Mouse (Mus musculus) forelimb bud, embryonic 11.5 days (tissue): ENCODE data around the gene Pla2g10.
"Not testable (repeated sequence)": the region's sequence is repeated elsewhere in the genome, so short reads cannot be mapped to it uniquely, and the experiment has no call there.

Experiments used
- DNase-seq: peaks from one replicate; pipeline ENCODE4 v3.0.0-alpha.2; 2012; ENCODE audit warnings: low read depth, low spot score

The Pla2g10 gene

DNA sequence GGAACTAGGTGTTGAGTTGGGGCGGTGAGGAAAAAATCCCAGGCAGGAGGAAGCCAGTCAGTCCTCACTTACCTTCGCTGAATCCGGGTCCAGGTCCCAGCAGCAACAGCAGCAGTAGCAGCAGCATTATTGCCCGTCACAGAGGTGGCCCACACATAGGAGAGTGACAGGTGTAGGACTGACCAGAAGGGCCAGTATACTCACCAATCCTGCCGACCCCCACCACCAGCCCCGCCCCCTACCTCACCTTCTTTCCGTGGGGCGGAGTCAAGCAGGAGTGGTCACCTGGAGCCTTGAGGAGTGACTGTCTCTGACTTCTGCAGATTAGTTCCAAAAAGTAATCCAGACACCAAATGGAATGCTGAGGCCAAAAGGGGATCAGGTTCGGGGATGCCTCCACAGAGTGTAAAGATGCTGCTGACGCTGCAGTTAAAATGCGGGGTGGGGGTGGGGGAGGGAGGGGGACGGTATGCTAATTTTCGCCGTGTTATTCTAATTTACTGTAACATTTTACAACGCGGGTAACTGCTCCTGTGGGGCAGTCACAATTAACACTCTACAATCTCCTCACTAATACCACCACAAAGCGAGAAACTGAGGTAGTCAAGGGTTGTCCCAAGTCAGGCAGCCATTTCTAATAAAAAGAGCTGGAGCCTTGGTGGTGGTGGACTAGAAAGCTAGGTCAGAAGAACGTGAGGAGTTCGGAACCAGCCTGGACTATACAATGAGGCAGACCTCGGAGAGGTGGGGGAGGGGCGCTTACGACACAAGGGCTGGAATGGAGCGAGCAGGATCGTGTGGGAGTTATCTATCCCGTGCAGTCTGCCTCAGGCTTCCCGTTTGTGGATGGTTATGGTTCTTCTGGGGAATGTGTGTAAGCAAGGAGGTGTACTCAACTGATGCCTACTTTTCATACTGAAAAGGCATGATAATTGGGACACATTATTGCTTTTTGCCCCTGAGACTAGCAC lies at the start of gene Pla2g10:
Gene Pla2g10, minus strand, starts transcription at position 699 of the 971 bp plus-strand sequence.
- no peak for DNase-seq

DNA sequence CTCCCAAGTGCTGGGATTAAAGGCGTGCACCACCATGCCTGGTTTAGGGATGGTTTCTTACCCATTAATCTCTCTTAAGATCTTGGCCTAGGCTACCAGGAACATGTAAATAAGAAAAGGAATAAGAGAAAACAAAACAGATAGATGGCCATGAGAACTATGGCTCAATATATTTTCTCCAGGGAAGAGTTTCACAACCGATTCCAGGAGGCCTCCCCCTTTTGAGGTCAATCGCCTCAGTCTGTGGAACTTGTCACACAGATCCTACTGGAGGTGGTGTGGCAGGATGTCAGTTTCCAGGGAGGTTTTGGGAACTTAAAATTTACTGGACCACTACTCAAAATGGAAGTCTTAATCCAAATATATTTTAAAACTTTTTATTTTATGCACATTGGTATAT lies 43.9 kb upstream of the Pla2g10 start:
- not testable (repeated sequence) for DNase-seq

DNA sequence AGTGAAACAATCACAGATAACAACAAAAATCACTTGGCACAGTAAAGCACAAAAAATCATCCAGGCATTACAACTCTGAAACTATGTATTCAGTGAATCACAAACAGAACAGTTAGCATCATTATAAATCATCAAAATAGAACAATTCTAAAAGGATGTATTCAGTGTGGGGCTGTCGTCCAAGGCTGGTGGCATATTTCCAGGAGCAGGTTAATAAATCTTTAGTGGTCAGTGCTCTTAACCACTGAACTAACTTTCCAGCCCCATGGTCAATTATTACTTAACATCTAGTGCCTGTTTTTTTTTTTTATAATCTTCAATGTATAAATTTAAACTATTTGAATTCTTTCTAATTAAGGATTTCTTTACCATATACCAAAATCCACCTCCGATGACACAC lies 43.2 kb upstream of the Pla2g10 start:
- not testable (repeated sequence) for DNase-seq

DNA sequence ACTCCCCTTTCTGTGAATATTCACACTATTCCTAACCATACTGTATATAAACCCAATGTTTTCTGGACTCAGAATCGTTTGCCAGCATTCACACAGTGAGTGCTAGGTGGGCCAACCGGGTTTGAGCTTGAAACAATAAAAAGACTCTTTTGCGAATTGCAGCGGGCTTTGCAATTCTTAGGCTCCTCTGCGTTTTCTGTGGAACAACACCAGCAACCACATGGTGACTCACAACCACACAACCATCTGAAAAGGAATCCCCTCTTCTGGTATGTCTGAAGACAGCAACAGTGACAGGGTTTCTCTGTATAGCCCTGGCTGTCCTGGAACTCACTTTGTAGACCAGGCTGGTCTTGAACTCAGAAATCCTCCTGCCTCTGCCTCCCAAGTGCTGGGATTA lies 41.3 kb upstream of the Pla2g10 start:
- DNase-seq, result not testable (repeated sequence)

DNA sequence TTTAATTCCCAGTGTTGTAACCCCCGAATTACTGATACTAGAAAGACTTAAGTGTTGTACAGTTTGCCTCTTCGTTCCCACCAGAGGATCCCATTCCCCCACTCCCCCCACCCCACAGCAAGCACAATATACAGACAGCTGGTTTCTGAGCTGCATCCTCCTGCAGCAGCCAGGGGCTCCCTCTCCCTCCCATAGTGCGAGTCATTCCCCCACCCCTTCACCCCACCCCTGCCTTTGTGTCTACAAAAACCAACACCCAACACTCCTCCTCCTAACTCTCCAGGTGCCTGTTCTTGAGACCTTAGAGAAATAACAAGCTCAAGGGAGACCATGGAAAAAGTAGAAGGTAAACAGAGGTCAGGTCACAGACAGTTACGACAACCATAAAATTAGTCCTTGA lies 40.8 kb upstream of the Pla2g10 start:
- DNase-seq, result not testable (repeated sequence)

DNA sequence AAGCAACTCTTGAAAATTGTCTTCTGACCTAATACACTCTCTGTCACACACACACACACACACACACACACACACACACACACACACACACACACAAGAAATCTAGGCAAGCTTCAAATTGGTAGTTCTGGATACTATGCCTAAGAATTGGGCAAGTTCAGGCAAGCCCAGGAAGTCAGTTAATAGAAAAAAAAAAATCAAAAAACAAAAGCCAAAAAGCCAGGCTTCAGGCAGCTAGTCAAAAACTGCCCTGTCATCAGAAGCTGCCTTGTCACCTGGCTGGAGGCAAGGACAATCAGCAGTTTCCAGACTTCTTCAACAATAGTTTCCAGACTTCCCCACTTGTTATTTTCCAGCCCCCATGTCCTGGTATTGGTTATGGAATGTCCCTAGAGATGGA lies 35.6 kb upstream of the Pla2g10 start:
- peak; percentile 2 for DNase-seq

DNA sequence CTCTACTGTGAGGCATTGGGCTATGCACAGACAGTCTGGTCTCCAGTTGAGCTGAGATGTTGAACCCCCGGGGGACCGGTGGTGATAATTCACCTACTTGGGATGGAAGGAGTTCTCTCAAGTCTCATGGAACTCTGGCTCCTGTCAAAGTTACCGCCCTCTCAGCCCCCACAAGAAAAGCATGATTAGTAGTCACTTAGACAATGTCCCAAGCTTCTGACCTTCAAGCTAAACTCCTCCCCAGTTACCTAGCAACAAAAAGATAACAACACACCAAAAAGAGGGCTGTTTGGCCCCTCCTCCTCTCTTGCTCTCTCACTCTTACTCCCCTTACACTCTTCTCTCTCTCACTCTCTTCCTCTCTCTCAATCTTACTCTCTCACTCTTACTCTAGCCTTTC lies 33.7 kb upstream of the Pla2g10 start:
- no peak for DNase-seq

DNA sequence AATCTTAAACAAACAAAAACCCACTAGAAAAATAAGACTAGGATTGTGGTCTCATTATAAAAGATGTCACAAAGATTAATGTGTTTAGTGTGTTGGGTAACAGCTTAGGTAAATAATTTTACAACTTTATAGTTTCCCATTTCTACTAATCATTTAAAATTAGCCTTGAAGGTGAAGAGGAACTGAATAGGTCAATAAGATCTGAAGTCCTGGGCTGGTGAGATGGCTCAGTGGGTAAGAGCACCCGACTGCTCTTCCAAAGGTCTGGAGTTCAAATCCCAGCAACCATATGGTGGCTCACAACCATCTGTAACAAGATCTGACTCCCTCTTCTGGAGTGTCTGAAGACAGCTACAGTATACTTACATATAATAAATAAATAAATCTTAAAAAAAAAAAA lies 32.0 kb upstream of the Pla2g10 start:
- not testable (repeated sequence) for DNase-seq

DNA sequence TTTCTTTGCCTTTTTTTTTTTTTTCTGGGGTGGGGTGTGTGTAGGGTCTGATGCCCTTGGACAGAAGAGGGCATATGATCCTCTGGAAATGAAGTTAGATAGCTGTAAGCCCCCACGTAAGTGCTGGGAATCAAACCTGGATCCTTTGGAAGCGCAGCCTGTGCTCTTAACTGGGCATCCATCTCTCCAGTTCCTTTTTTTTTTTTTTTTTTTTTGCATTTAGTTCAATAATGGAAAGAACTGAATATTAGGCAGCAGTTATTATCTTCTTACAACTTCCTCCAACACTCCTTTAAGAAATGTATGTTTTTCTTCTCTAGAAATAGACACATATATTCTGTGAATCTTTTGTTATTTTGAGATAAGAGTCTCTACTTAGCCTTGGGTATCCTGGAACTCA lies 27.0 kb upstream of the Pla2g10 start:
- DNase-seq, result no peak

DNA sequence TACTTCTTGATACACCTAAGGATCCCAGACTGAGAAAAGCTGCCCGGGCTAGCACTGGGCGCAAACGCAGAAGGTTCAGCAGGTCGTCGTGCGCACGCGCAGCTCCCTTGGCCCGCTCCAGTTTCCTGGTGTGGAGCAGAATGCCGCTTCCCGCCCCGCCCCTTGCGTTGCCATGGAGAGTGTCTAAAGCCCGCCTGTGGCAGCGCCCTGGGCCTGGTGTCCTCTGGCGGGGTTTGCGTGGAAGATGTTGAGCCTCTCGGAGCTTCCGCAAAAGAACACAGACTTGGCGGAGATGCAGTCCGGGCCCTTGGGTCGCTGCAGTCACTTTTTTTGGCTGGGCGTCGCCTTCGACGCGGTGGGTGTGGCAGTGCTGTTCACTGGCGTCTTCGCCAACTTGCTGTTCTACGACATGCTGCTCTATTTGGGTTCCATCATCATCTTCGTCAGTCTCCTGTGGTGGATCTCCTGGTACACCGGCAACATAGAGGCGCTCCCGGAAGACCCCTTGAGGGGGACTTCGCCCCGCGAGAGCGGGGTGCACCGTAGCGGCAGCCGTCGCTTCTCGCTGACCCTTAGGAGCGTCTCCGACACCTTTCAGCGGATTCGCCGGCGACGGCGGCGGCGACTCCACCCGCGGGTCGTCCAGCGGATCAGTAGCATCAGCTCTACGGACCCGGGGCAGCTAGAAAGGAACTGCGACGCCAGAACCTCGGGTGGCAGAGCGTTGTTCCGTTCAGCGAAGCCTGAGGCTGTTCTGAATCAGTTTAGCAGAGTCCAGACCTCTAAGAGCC lies 23.8 kb upstream of the Pla2g10 start:
- peak; percentile 91 for DNase-seq

DNA sequence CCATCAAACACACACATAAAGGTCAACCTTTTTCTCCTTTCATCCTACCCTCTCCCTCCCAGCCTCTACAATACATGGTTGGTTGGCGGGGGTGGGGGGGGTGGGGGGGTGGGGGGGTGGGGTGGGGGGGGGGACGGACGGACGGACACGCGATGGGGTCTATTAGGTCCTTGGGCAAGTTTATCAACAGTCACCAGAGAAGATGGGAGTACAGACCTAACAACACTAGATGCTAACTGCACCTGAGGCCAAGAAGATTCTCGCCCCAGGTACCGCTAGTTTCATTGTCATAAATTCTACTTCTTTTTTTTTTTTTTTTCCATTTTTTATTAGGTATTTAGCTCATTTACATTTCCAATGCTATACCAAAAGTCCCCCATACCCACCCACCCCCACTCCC lies 23.2 kb upstream of the Pla2g10 start:
- DNase-seq, result no peak

DNA sequence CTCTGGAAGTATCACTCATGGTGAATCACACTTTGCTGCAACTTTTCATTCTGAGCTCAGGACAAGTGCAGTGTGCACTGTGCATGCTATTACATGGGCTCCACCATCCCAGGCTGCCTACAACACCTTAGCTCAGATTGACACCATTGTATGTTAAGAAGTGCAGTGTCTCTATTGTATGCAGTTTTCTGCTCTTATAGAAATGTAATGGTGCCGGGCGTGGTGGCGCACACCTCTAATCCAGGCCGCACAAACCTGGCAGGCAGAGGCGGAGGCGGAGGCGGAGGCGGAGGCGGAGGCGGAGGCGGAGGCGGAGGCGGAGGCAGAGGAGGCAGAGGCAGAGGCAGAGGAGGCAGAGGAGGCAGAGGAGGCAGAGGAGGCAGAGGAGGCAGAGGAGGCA lies 19.8 kb upstream of the Pla2g10 start:
- DNase-seq, result no peak

DNA sequence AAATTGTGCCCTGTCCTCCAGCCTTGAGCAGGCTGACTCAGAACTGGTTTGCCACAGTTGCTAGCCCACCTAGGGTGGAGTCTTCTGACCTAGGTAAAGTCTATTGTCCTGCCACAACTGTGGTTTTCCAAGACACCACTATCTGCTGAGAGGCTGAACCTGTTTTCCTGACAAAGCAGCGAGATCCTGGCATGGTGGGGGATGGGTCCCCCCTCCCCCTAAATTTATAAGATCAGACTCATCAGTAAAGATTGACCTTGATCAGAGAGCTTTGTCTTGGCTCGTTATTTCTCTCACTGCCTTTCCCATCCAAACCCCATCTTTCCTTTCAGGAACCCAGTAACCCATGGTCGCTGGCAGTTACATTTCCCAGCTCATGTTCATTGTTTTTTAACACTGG lies 19.2 kb upstream of the Pla2g10 start:
- DNase-seq, result no peak

DNA sequence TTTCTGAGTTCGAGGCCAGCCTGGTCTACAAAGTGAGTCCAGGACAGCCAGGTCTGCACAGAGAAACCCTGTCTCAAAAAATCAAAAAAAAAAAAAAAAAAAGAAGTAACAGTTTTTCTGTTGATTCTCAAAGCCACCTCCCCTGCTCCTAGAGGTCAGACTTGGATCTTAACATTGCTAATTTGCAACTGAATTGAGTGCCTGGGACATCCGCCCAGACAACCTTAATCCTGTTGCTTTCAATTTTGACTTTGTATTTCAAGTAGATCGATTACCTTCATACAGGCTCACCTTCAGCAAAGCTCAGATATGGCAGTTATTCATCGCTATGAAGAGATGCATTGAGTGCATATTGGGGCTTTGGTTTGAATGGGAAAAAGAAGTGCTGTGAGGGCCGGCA lies 18.5 kb upstream of the Pla2g10 start:
- DNase-seq, result no peak

DNA sequence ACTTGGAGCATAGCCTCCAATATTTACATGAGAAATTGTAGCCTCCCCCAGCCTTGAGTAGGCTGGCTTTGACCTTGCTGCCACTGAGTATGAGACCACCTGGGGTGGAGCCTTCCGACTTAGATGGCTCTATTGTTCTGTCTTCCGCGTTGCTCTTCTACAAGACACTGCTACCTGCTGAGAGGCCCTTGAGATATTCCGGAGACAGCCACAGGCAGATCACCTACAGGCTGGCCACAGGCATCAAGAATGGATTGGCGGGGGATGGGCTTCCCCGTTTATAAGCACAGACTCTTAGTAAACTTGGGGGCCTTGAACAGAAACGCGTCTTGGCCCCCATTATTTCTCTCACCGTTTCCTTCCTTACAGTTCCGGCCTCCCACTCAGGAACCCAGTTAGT lies 18.0 kb upstream of the Pla2g10 start:
- DNase-seq, result not testable (repeated sequence)

DNA sequence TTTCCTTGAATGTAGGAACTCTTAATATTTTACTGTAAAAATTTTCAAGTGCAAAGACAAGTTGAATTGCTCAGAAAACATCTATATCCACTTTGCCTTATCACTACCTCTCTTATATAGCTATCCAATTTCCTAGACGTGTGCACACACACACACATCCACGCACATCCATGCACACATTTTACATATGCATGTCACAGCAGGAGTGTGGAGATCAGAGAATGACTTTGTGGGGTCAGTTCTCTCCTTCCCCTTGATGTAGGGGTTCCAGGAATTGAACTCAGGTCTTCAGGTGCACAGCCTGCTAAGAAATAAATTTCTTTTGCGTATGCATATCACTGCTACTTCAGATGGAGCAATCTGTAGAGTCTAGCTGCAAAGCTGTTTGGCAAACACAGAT lies 17.3 kb upstream of the Pla2g10 start:
- no peak for DNase-seq

DNA sequence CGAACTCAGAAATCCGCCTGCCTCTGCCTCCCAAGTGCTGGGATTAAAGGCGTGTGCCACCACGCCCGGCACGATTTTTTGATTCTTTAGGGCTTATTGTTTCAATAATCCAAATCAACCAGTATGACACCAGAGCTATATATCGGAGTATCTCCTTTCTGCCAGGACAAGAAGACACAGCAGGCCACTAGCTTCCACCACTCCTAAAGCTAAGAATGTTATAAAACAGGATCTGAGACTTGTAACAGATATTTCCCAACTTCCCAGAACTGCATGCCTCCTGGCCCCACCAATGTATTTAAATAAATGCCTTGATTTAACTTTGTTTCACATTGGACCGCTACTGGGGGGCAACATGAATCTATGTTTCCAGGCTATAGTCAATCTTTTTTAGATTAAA lies 16.9 kb upstream of the Pla2g10 start:
- no peak for DNase-seq

DNA sequence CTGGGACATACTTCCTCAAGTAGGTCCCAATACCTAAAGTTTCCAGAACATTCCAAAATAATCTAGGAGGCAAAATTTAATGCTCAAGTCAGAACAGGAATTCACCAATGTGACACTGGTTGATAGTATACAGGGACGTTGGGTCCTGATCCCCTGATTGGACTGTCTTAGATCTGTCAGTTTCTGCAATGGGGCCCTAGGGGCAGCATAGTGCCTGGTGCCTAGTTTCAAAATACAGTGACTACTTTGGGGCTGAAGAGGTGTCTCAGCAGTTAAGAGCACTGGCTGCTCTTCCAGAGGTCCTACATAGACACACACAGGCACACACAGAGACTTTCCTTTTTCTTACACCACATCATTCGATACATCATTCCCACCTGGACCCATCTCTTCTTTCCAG lies 10.1 kb upstream of the Pla2g10 start:
- no peak for DNase-seq

DNA sequence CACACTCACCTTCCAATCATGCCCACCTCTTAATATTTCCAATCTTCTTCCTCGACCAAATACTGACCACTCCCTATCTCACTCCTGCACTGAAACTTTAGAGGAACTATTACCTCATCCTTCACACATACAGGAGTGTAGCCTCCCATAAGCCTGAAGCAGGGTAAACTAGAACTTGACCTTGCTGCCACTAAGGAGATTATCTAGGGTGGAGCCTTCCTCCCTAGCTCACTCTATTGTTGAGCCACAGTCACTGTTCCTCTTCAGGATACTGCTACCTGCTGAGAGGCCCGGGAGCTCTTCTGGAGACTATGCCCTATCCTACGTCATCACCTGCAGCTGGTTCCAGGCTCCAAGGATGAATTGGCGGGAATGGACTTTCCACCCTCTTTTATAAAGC lies 8.3 kb upstream of the Pla2g10 start:
- not testable (repeated sequence) for DNase-seq

DNA sequence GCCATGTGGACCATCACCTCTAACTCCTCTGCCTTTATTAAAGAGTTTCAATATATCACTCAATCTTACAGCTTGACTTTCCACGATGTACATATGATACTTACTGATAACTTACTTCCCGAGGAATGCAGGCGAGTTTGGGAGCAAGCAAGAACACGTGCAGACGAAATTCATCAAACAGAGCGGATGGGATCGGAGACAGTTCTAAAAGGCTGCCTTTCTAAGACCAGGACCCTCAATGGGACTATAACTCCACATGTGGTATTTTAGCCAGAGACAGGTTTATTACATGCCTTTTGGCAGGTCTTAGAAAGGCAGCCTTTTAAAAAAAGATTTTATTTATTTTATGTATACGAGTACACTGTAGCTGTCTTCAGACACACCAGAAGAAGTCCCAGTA lies 5.2 kb upstream of the Pla2g10 start:
- DNase-seq, result no peak

DNA sequence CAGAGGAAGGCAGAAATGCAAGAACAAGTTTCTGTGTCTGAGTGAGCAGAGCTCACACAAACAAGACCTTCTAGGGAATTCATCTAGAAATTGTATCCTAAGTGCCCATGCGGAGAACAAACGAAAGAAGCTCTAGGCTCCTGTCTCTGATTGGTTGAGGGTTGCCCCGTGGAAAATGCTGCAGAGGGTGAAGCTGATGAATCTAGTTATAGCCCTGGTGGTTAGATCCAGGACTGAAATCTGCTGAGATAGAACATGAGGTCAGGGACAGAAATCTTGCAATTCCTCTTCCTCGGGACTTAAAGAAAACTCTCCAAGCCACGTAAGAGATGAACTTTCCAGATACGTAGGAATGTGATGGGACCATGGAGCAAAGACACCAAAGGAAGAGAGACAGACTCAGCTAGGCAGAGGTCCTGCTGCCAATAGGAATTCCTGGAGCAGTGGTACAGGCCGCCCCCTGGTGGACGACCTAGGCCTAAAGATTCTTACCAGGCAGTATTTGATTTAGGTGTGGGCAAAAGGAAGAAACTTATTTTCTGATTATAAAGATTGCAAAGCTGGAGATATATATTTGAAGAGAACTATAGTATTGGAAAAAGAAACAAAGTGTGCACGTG lies 2.8 kb upstream of the Pla2g10 start:
- DNase-seq, result peak; percentile 56

DNA sequence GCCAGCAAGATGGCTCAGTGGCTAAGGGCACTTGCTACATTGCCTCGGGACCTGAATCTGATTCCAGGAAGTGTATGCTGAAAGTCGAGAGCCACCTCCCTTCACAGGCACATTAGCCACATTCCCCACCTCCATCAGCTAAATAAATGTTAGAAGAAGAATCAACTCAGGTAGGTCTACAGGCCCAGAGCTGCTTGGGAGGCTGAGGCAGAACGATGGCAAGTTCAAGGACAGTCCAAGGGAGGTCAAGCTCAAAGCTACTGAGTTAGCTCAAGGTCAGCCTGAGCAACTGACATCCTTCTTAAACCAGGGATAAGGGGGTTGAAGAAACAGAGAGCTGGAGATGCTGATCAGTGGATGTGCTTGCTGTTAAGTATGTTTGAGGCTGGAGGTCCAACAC lies 2.0 kb upstream of the Pla2g10 start:
- DNase-seq, result no peak
